Mouse (Mus musculus): ENCODE data around the gene Bpifb6. TPM values are rescaled to one million over a fixed set of nuclear protein-coding genes. Genes with fewer than 3 reads are reported as not detected.

Gene Bpifb6
- polyA plus RNA-seq, 1 experiment from 2014 or later = not detected

GRCm38 (mm10) chr2:153902726-153903125 lies 2.5 kb downstream of the Bpifb6 start:
- no peaks in the 10 kb centered on the region for H3K27me3 ChIP-seq (ENCODE audit: control insufficient read depth, insufficient read depth, low read length)
- H3K4me2 ChIP-seq (ENCODE audit: low read depth, low read length) = no peak overlapping the region
- H3K9ac ChIP-seq (replicated peaks; ENCODE audit: low read depth, low read length) = no peak overlapping the region
- H3K4me1 ChIP-seq (ENCODE audit: control insufficient read depth, insufficient read depth, low read length) = no peaks in the 10 kb centered on the region
- H3K9me3 ChIP-seq (ENCODE audit: control insufficient read depth, low read length) = no peaks in the 10 kb centered on the region
- H3K4me3 ChIP-seq (ENCODE audit: low read depth, low read length) = no peak overlapping the region
- ATAC-seq (ENCODE audit: low read depth) = no peak
- WGBS = 79% methylated on average over 6 of the region's 6 CpGs
- no peaks in the 10 kb centered on the region for H3K36me3 ChIP-seq (ENCODE audit: control insufficient read depth, insufficient read depth, low read length)
- no peak overlapping the region for H3K27ac ChIP-seq (ENCODE audit: low read depth, low read length)

DNA sequence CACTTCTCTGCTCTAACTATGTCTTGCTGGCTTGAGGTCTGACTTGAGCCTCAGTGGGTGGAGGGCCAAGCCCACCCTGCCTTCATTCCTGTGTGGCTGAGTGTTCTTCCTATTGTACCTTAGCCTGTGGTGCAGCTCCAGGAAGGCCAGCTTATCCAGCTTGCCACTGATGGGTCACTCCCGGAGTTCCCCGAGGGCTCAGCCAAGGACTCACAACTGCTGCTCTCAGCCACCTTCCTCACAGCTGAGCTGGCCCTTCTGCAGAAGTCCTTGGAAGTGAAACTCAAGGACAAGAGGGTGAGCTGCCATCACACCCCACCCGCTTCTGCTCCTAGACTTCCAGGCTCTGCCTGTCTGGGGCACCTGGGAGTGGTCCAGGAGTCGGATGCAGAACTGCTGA lies 6.4 kb downstream of the Bpifb6 start:
- no peak for ATAC-seq (ENCODE audit: low read depth)
- 95% methylated on average over 4 of the region's 4 CpGs for WGBS
- no peaks in the 10 kb centered on the region for H3K36me3 ChIP-seq (ENCODE audit: control insufficient read depth, insufficient read depth, low read length)
- no peak overlapping the region for H3K4me2 ChIP-seq (ENCODE audit: low read depth, low read length)
- H3K9me3 ChIP-seq (ENCODE audit: control insufficient read depth, low read length) = no peaks in the 10 kb centered on the region
- no peak overlapping the region for H3K4me3 ChIP-seq (ENCODE audit: low read depth, low read length)
- no peak overlapping the region for H3K27ac ChIP-seq (ENCODE audit: low read depth, low read length)
- no peak overlapping the region for H3K9ac ChIP-seq (replicated peaks; ENCODE audit: low read depth, low read length)
- H3K27me3 ChIP-seq (ENCODE audit: control insufficient read depth, insufficient read depth, low read length) = no peaks in the 10 kb centered on the region
- H3K4me1 ChIP-seq (ENCODE audit: control insufficient read depth, insufficient read depth, low read length) = no peaks in the 10 kb centered on the region

GRCm38 (mm10) chr2:153914151-153914550 lies 14.0 kb downstream of the Bpifb6 start:
- WGBS = 75% methylated on average over 5 of the region's 5 CpGs
- ATAC-seq (ENCODE audit: low read depth) = no peak

DNA sequence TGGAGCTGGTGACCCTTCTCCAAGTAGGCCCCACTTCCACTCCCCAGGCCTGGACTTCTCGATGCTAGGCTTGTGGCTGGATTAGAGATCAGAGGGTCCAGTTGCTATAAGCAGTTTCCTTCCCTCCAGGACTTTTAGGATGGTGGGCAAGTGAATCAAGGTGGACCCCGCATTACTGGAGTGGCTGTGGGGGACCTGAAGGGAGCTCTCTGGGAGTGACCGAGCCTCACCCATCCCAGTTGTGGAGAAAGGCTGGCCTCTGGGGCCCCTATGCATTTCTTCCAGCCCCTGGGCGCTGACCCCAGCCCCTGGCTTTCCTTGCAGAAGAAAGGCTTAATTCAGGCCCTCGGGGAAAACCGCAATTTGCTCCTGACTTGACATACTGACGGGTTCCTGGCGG lies 17.7 kb downstream of the Bpifb6 start, which contains the start of gene Bpifb3:
Gene Bpifb3, plus strand, starts transcription at position 301 of the 400 bp plus-strand sequence.
- H3K27me3 ChIP-seq (ENCODE audit: control insufficient read depth, insufficient read depth, low read length) = no peaks in the 10 kb centered on the region
- H3K9ac ChIP-seq (replicated peaks; ENCODE audit: low read depth, low read length) = no peak within 1 kb of the TSS
- H3K4me2 ChIP-seq (ENCODE audit: low read depth, low read length) = no peak within 1 kb of the TSS
- H3K9me3 ChIP-seq (ENCODE audit: control insufficient read depth, low read length) = no peaks in the 10 kb centered on the region
- no peaks in the 10 kb centered on the region for H3K36me3 ChIP-seq (ENCODE audit: control insufficient read depth, insufficient read depth, low read length)
- H3K27ac ChIP-seq (ENCODE audit: low read depth, low read length) = no peak within 1 kb of the TSS
- no peak within 1 kb of the TSS for H3K4me3 ChIP-seq (ENCODE audit: low read depth, low read length)
- 0 out of 2 replicates have a peak, but pooled peaks cover 4% of the 10 kb centered on the region for H3K4me1 ChIP-seq (ENCODE audit: control insufficient read depth, insufficient read depth, low read length)
- 65% methylated on average over 8 of the region's 8 CpGs for WGBS
- no peak for ATAC-seq (ENCODE audit: low read depth)

More at GRCm38 (mm10) chr2:153914151-153914550, 14.0 kb downstream of the Bpifb6 start:
- H3K9me3 ChIP-seq (ENCODE audit: control insufficient read depth, low read length) = no peaks in the 10 kb centered on the region
- no peaks in the 10 kb centered on the region for H3K36me3 ChIP-seq (ENCODE audit: control insufficient read depth, insufficient read depth, low read length)
- H3K4me1 ChIP-seq (ENCODE audit: control insufficient read depth, insufficient read depth, low read length) = 0 out of 2 replicates have a peak, but pooled peaks cover 4% of the 10 kb centered on the region
- H3K27ac ChIP-seq (ENCODE audit: low read depth, low read length) = no peak overlapping the region
- H3K4me2 ChIP-seq (ENCODE audit: low read depth, low read length) = no peak overlapping the region
- no peak overlapping the region for H3K4me3 ChIP-seq (ENCODE audit: low read depth, low read length)
- no peaks in the 10 kb centered on the region for H3K27me3 ChIP-seq (ENCODE audit: control insufficient read depth, insufficient read depth, low read length)
- no peak overlapping the region for H3K9ac ChIP-seq (replicated peaks; ENCODE audit: low read depth, low read length)

GRCm38 (mm10) chr2:153921246-153921645 lies 21.1 kb downstream of the Bpifb6 start:
- Histone ChIP-seq H3K4me3 (ENCODE audit: low read depth, low read length) (no peak overlapping the region), H3K4me2 (ENCODE audit: low read depth, low read length) (no peak overlapping the region), H3K27me3 (ENCODE audit: control insufficient read depth, insufficient read depth, low read length) (no peaks in the 10 kb centered on the region), H3K9ac (replicated peaks; ENCODE audit: low read depth, low read length) (no peak overlapping the region), H3K4me1 (ENCODE audit: control insufficient read depth, insufficient read depth, low read length) (no peaks in the 10 kb centered on the region), H3K27ac (ENCODE audit: low read depth, low read length) (no peak overlapping the region), H3K36me3 (ENCODE audit: control insufficient read depth, insufficient read depth, low read length) (no peaks in the 10 kb centered on the region), H3K9me3 (ENCODE audit: control insufficient read depth, low read length) (no peaks in the 10 kb centered on the region)
- ATAC-seq (ENCODE audit: low read depth) = no peak
- 81% methylated on average over 6 of the region's 6 CpGs for WGBS

GRCm38 (mm10) chr2:153929871-153930413 lies 29.8 kb downstream of the Bpifb6 start:
- no peaks in the 10 kb centered on the region for H3K27me3 ChIP-seq (ENCODE audit: control insufficient read depth, insufficient read depth, low read length)
- 44% methylated on average over 3 of the region's 3 CpGs for WGBS
- no peak for ATAC-seq (ENCODE audit: low read depth)
- no peaks in the 10 kb centered on the region for H3K4me1 ChIP-seq (ENCODE audit: control insufficient read depth, insufficient read depth, low read length)
- H3K36me3 ChIP-seq (ENCODE audit: control insufficient read depth, insufficient read depth, low read length) = no peaks in the 10 kb centered on the region
- no peaks in the 10 kb centered on the region for H3K9me3 ChIP-seq (ENCODE audit: control insufficient read depth, low read length)
- H3K9ac ChIP-seq (replicated peaks; ENCODE audit: low read depth, low read length) = no peak overlapping the region
- no peak overlapping the region for H3K4me2 ChIP-seq (ENCODE audit: low read depth, low read length)
- no peak overlapping the region for H3K27ac ChIP-seq (ENCODE audit: low read depth, low read length)
- H3K4me3 ChIP-seq (ENCODE audit: low read depth, low read length) = no peak overlapping the region

- no peaks in the 10 kb centered on the region for H3K4me1 ChIP-seq (ENCODE audit: control insufficient read depth, insufficient read depth, low read length)
- H3K27ac ChIP-seq (ENCODE audit: low read depth, low read length) = no peak overlapping the region
- H3K4me3 ChIP-seq (ENCODE audit: low read depth, low read length) = no peak overlapping the region
- no peaks in the 10 kb centered on the region for H3K36me3 ChIP-seq (ENCODE audit: control insufficient read depth, insufficient read depth, low read length)
- no peaks in the 10 kb centered on the region for H3K27me3 ChIP-seq (ENCODE audit: control insufficient read depth, insufficient read depth, low read length)
- no peaks in the 10 kb centered on the region for H3K9me3 ChIP-seq (ENCODE audit: control insufficient read depth, low read length)
- H3K4me2 ChIP-seq (ENCODE audit: low read depth, low read length) = no peak overlapping the region
- WGBS = 59% methylated on average over 6 of the region's 6 CpGs
- H3K9ac ChIP-seq (replicated peaks; ENCODE audit: low read depth, low read length) = no peak overlapping the region
- no peak for ATAC-seq (ENCODE audit: low read depth)
Measured at GRCm38 (mm10) chr2:153931125-153931524, 30.9 kb downstream of the Bpifb6 start.

DNA sequence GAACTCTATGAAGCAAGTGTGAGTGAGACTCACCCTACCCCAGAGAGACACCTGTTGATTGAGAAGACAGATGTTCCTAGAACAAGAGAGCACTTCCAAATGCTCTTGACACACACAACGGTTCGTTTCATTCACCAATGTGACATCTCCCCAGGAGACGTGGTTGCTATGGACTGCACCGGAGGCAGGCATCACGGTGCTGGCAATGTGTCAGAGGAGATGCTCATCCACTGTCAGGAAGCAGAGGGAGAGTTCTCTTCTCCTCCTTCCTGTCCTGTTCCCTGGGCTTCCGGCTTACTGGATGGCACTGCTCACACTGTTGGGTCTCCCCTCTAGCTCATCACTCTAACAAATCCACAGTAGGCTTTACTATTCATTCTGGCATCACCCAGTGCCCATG lies 33.1 kb downstream of the Bpifb6 start:
- H3K4me3 ChIP-seq (ENCODE audit: low read depth, low read length) = no peak overlapping the region
- no peaks in the 10 kb centered on the region for H3K36me3 ChIP-seq (ENCODE audit: control insufficient read depth, insufficient read depth, low read length)
- WGBS = 55% methylated on average over 6 of the region's 6 CpGs
- H3K9ac ChIP-seq (replicated peaks; ENCODE audit: low read depth, low read length) = no peak overlapping the region
- ATAC-seq (ENCODE audit: low read depth) = no peak
- H3K27me3 ChIP-seq (ENCODE audit: control insufficient read depth, insufficient read depth, low read length) = no peaks in the 10 kb centered on the region
- H3K4me2 ChIP-seq (ENCODE audit: low read depth, low read length) = no peak overlapping the region
- H3K9me3 ChIP-seq (ENCODE audit: control insufficient read depth, low read length) = no peaks in the 10 kb centered on the region
- H3K4me1 ChIP-seq (ENCODE audit: control insufficient read depth, insufficient read depth, low read length) = no peaks in the 10 kb centered on the region
- no peak overlapping the region for H3K27ac ChIP-seq (ENCODE audit: low read depth, low read length)

DNA sequence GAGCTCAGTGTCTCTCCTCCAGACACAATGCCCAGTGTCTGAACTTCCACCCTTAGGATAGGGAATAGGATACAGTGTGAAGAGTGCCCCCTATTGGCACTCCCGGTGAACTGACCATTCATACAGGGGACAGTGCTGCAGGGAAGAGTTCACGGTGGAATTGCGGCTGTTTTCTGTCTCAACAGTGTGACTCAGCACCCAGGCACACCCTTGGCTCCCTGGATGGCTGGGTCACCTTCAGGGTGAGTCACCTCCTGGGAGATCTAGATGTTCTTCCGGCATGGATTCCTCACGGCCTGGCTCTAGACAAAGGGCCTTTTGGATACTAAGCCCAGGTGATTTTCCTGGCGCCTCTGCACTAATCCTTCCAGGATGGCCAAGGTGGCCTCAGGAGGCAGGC lies 35.2 kb downstream of the Bpifb6 start:
- Histone ChIP-seq H3K4me3 (ENCODE audit: low read depth, low read length) (no peak overlapping the region), H3K4me2 (ENCODE audit: low read depth, low read length) (no peak overlapping the region), H3K9me3 (ENCODE audit: control insufficient read depth, low read length) (no peaks in the 10 kb centered on the region), H3K9ac (replicated peaks; ENCODE audit: low read depth, low read length) (no peak overlapping the region), H3K27me3 (ENCODE audit: control insufficient read depth, insufficient read depth, low read length) (no peaks in the 10 kb centered on the region), H3K27ac (ENCODE audit: low read depth, low read length) (no peak overlapping the region), H3K36me3 (ENCODE audit: control insufficient read depth, insufficient read depth, low read length) (no peaks in the 10 kb centered on the region), H3K4me1 (ENCODE audit: control insufficient read depth, insufficient read depth, low read length) (no peaks in the 10 kb centered on the region)
- 91% methylated on average over 6 of the region's 6 CpGs for WGBS
- no peak for ATAC-seq (ENCODE audit: low read depth)

Measured in neural tube, embryonic 14.5 days (tissue).